Mouse (Mus musculus): ENCODE measurements around the gene Jun.

Gene Jun

GRCm38 (mm10) chr4:95031158-95031557, 20.9 kb downstream of the Jun start:
- DNase-seq (ENCODE audit: extremely low read depth, low read depth, low spot score) = no peak

GRCm38 (mm10) chr4:95025847-95026600, 26.0 kb downstream of the Jun start:
- no peak for DNase-seq (ENCODE audit: extremely low read depth, low read depth, low spot score)

GRCm38 (mm10) chr4:95023350-95023953, 28.6 kb downstream of the Jun start:
- DNase-seq (ENCODE audit: extremely low read depth, low read depth, low spot score) = no peak

GRCm38 (mm10) chr4:95021649-95022637, 30.1 kb downstream of the Jun start:
- DNase-seq (ENCODE audit: extremely low read depth, low read depth, low spot score) = no peak

GRCm38 (mm10) chr4:95020201-95020600, 31.8 kb downstream of the Jun start:
- no peak for DNase-seq (ENCODE audit: extremely low read depth, low read depth, low spot score)

GRCm38 (mm10) chr4:95018221-95018620, 33.8 kb downstream of the Jun start:
- no peak for DNase-seq (ENCODE audit: extremely low read depth, low read depth, low spot score)

DNA sequence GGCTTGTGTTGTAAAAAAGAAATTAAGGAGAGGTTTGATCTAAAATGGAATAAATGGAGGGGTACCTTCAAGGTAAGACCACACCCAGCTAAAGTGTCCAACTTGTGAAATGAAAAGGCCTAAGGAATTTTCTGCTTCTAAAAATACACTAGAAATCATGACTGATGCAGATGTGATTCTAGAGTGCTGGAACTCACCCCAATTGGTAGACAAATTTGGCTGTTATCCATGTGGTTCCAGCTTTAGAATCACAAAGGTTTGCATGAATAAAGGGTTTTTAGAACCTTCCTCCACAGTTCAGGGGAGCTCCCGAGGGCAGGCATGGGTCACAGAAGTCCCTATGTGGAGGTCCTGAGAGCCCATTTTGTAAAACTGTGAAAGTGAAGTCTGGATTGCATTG, 39.3 kb downstream of the Jun start:
- no peak for DNase-seq (ENCODE audit: extremely low read depth, low read depth, low spot score)

GRCm38 (mm10) chr4:95012256-95012655, 39.8 kb downstream of the Jun start:
- no peak for DNase-seq (ENCODE audit: extremely low read depth, low read depth, low spot score)

GRCm38 (mm10) chr4:95008175-95009057, 43.6 kb downstream of the Jun start:
- no peak for DNase-seq (ENCODE audit: extremely low read depth, low read depth, low spot score)

GRCm38 (mm10) chr4:95007759-95008158, 44.3 kb downstream of the Jun start:
- DNase-seq (ENCODE audit: extremely low read depth, low read depth, low spot score) = no peak

DNA sequence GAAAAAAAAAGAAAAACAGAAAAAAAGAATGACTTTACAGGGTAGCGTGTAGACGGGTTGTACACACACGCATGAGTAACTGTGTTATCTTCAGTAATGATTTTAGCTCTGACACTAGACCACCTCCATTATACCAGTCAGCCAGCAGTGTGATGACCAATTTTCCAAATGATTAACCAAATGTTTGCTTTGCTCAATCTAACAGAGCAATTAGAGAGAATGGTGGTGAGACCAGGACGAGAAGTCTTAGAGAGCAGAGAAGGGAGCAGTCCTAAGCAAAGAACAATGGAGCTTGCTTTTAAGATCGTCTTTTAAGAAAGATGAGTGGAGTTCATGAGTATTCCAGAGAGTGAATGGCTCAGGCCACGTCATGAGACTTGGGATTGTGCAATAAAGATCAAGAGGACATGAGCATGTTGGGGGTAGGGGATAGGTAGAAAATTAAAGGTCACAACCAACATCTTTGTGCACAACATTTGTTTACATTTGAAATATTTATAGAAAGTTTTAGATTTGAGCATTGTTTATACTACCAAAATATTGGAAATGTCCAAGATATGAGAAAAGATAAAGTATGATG, 46.7 kb downstream of the Jun start:
- no peak for DNase-seq (ENCODE audit: extremely low read depth, low read depth, low spot score)

GRCm38 (mm10) chr4:95001043-95001775, 50.8 kb downstream of the Jun start:
- DNase-seq (ENCODE audit: extremely low read depth, low read depth, low spot score) = no peak

DNA sequence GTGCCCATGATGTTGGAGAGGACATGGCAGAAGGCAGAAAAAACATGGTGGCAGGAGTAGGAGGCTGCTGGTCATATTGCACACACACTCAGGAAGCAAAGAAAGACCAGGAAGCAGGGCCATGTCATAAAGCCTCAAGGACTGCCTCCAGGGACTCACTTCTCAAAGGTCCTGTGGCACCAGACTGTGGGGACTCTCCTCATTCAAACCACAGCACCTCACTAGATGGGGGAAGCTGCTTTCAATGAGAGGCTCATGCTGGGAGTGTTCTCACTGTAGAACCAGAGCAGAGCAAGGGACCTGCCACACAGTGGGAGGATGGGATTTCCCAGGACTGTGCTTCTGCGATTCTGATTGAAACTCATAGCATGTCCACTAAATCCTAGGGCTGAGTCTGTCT, 51.9 kb downstream of the Jun start:
- DNase-seq (ENCODE audit: extremely low read depth, low read depth, low spot score) = no peak

- no peak for DNase-seq (ENCODE audit: extremely low read depth, low read depth, low spot score)
Measured at GRCm38 (mm10) chr4:94999249-94999648, 52.8 kb downstream of the Jun start.
